Mouse (Mus musculus) cortical plate, adult 2 months (tissue): ENCODE measurements around the gene Slc16a9. TPM values are rescaled to one million over a fixed set of nuclear protein-coding genes. Genes with fewer than 3 reads are reported as not detected.

ENCODE experiments used
- H3K27ac ChIP-seq: fragments of 200-500 bp; 2 replicates; pipeline ENCODE4 v1.5.1; 2012; ENCODE audit warnings: low read length, control low read depth, inconsistent platforms; ENCODE audit not compliant: insufficient read depth
- H3K4me1 ChIP-seq: fragments of 200-500 bp; 2 replicates; pipeline ENCODE4 v1.6.1; 2011; ENCODE audit warnings: low read length; ENCODE audit not compliant: control insufficient read depth, insufficient read depth
- H3K4me3 ChIP-seq: fragments of 200-500 bp; 2 replicates; pipeline ENCODE4 v1.5.1; 2011; ENCODE audit warnings: mild to moderate bottlenecking, low read length, control low read depth; ENCODE audit not compliant: insufficient read depth
- CTCF ChIP-seq: fragments of 200-500 bp; IDR thresholded peaks from 2 replicates; pipeline ENCODE4 v1.5.1; 2011; ENCODE audit warnings: mild to moderate bottlenecking, control low read depth, low read length; ENCODE audit not compliant: insufficient read depth; ENCODE audit errors: extremely low read depth
- POLR2A ChIP-seq: fragments of 200-500 bp; IDR thresholded peaks from 2 replicates; pipeline ENCODE4 v1.6.1; 2011; ENCODE audit warnings: mild to moderate bottlenecking, low read length, control low read depth; ENCODE audit not compliant: insufficient read depth; ENCODE audit errors: extremely low read depth
- polyA plus RNA-seq: library from polyadenylated mRNA; depleted of rRNA; stranded (reverse); fragments of >200 nt; gene quantifications from 2 replicates; pipeline ENCODE4 v1.2.3, GENCODE M21; 2012; rRNA removed

Slc16a9 gene
- polyA plus RNA-seq = 2.5 and 2.9 TPM in 2 replicates

- no peaks in the 10 kb centered on the region; the same call in 1 of the 2 replicates for H3K4me1 ChIP-seq
- TF ChIP-seq POLR2A (no peak), CTCF (no peak)
- H3K27ac ChIP-seq = no peak within 1 kb of the TSS
Observed at GRCm38 (mm10) chr10:70244921-70245558, at the start of gene Slc16a9. Gene Slc16a9, plus strand, starts transcription at chr10:70245100.

GRCm38 (mm10) chr10:70195279-70195678 lies 49.6 kb upstream of the Slc16a9 start:
- TF ChIP-seq CTCF (no peak), POLR2A (no peak)
- H3K4me1 ChIP-seq = no peaks in the 10 kb centered on the region; the same call in 1 of the 2 replicates
- H3K27ac ChIP-seq = no peak overlapping the region

More at GRCm38 (mm10) chr10:70244921-70245558, at the start of gene Slc16a9:
- peak within 1 kb of the TSS; percentile 26 for H3K4me3 ChIP-seq

GRCm38 (mm10) chr10:70195786-70196185 lies 49.1 kb upstream of the Slc16a9 start:
- no peak for TF ChIP-seq POLR2A
- TF ChIP-seq CTCF = peak; percentile 41
- no peaks in the 10 kb centered on the region; the same call in 1 of the 2 replicates for H3K4me1 ChIP-seq
- H3K4me3 ChIP-seq = no peak overlapping the region
- no peak overlapping the region for H3K27ac ChIP-seq

More at GRCm38 (mm10) chr10:70195279-70195678, 49.6 kb upstream of the Slc16a9 start:
- no peak overlapping the region for H3K4me3 ChIP-seq

- H3K27ac ChIP-seq = no peak overlapping the region
- H3K4me1 ChIP-seq = no peaks in the 10 kb centered on the region; the same call in 1 of the 2 replicates
- TF ChIP-seq POLR2A (no peak), CTCF (no peak)
- no peak overlapping the region for H3K4me3 ChIP-seq
Observed at GRCm38 (mm10) chr10:70196666-70197065, 48.2 kb upstream of the Slc16a9 start.

- TF ChIP-seq POLR2A = no peak
- no peak for TF ChIP-seq CTCF
- Histone ChIP-seq H3K4me3 (no peak overlapping the region), H3K27ac (no peak overlapping the region), H3K4me1 (no peaks in the 10 kb centered on the region; the same call in 1 of the 2 replicates)
Observed at GRCm38 (mm10) chr10:70197601-70198000, 47.3 kb upstream of the Slc16a9 start.

GRCm38 (mm10) chr10:70198012-70198411 lies 46.9 kb upstream of the Slc16a9 start:
- H3K4me3 ChIP-seq = no peak overlapping the region
- H3K27ac ChIP-seq = no peak overlapping the region
- no peaks in the 10 kb centered on the region; the same call in 1 of the 2 replicates for H3K4me1 ChIP-seq
- TF ChIP-seq CTCF (no peak), POLR2A (no peak)

GRCm38 (mm10) chr10:70198951-70199463 lies 45.9 kb upstream of the Slc16a9 start:
- H3K27ac ChIP-seq = no peak overlapping the region
- no peaks in the 10 kb centered on the region; the same call in 1 of the 2 replicates for H3K4me1 ChIP-seq
- H3K4me3 ChIP-seq = no peak overlapping the region
- no peak for TF ChIP-seq CTCF
- TF ChIP-seq POLR2A = no peak

GRCm38 (mm10) chr10:70199466-70200210 lies 45.3 kb upstream of the Slc16a9 start:
- Histone ChIP-seq H3K4me3 (no peak overlapping the region), H3K4me1 (no peaks in the 10 kb centered on the region; the same call in none of the 2 replicates), H3K27ac (no peak overlapping the region)
- TF ChIP-seq CTCF (no peak), POLR2A (no peak)

- Histone ChIP-seq H3K27ac (no peak overlapping the region), H3K4me3 (no peak overlapping the region), H3K4me1 (no peaks in the 10 kb centered on the region; the same call in none of the 2 replicates)
- TF ChIP-seq POLR2A (no peak), CTCF (no peak)
Observed at GRCm38 (mm10) chr10:70200889-70201500, 43.9 kb upstream of the Slc16a9 start.
